Mouse (Mus musculus) erythroblast, embryonic 14.5 days (primary cell): ENCODE measurements around the gene Gm47955. TPM values are rescaled to one million over a fixed set of nuclear protein-coding genes. Genes with fewer than 3 reads are reported as not detected.
"Not testable (repeated sequence)": the region's sequence is repeated elsewhere in the genome, so short reads cannot be mapped to it uniquely, and the experiment has no call there.

Source experiments
- H3K27me3 ChIP-seq: 2 replicates; pipeline ENCODE4 v1.6.1; 2012; ENCODE audit warnings: inconsistent platforms; ENCODE audit not compliant: control insufficient read depth
- H3K36me3 ChIP-seq: 2 replicates; pipeline ENCODE4 v1.6.1; 2012; ENCODE audit warnings: mild to moderate bottlenecking, inconsistent platforms; ENCODE audit not compliant: control insufficient read depth
- H3K4me1 ChIP-seq: 2 replicates; pipeline ENCODE4 v1.6.1; 2012; ENCODE audit warnings: inconsistent platforms; ENCODE audit not compliant: control insufficient read depth
- H3K4me3 ChIP-seq: replicated peaks from 2 replicates; pipeline ENCODE3; 2012; ENCODE audit warnings: moderate library complexity, mild to moderate bottlenecking, inconsistent platforms
- H3K9me3 ChIP-seq: 2 replicates; pipeline ENCODE4 v1.6.1; 2012; ENCODE audit warnings: low read length, inconsistent platforms, mixed read lengths; ENCODE audit not compliant: control insufficient read depth
- GATA1 ChIP-seq: IDR thresholded peaks from 2 replicates; pipeline ENCODE4 v1.6.1; 2012; ENCODE audit warnings: low read length, inconsistent platforms, mixed read lengths
- TAL1 ChIP-seq: IDR thresholded peaks from 3 replicates; pipeline ENCODE4 v1.6.1; 2012; ENCODE audit warnings: low read length, inconsistent platforms, mixed read lengths
- polyA plus RNA-seq: library from polyadenylated mRNA; stranded (reverse); fragments of >175 nt; gene quantifications from 2 replicates; pipeline ENCODE4 v1.2.3, GENCODE M21; 2012

Gene Gm47955
- polyA plus RNA-seq, 1 experiment = not detected

DNA sequence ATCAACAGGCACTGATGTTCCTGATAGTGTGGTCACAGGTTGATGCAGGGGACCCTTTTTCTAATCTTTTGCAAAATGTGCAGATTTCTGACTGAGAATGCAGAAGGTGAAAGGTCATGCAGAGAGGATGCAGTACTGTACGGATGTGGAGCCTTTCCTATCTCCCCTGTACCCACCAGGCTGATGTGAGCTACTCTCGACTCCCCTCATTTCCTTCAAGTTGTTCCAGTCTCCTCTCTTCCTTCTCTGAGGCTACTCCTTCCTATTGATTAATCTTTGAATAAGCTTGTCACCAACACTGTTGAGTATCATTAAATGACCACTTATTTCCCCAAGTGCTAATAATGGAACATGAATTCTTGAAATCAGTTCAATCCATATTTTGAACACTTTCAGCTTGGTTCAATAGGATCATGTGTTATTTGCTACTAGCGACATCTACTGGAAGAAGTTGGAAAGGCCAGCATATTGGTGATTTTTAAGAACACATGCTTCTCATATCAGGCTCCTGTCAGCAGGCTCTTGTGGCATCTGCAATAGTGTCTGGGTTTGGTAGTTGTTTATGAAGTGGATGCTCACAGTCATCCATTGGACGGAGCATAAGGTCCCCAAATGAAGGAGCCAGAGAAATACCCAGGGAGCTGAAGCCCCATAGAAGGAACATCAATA lies 27.6 kb downstream of the Gm47955 start:
- H3K4me1 ChIP-seq = no peaks in the 10 kb centered on the region
- no peak for TF ChIP-seq GATA1
- no peak for TF ChIP-seq TAL1
- no peaks in the 10 kb centered on the region for H3K27me3 ChIP-seq
- no peak overlapping the region for H3K4me3 ChIP-seq
- H3K9me3 ChIP-seq = peaks cover 4% of the 10 kb centered on the region
- H3K36me3 ChIP-seq = no peaks in the 10 kb centered on the region

DNA sequence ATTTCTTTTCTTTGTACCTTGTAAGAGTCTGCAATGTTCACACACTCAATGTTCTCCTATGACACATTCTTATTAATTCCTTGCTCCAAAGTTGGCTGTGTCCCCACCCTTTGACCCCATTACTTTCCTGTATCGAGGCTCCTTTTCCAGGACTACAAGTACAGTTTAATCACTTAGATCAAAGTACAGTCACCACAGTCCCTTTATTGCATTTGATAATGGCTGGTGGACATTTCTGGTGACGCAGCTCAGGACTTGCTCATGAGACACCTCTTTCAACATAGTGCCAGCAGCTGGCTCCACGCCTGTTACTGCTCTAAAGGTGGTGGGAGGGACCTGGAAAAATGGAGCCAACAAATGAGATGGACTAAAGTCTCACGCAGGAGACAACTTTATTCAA lies 31.0 kb downstream of the Gm47955 start:
- no peaks in the 10 kb centered on the region for H3K36me3 ChIP-seq
- no peak for TF ChIP-seq GATA1
- TF ChIP-seq TAL1 = no peak
- H3K9me3 ChIP-seq = no peaks in the 10 kb centered on the region
- H3K4me3 ChIP-seq = no peak overlapping the region
- H3K4me1 ChIP-seq = no peaks in the 10 kb centered on the region
- no peaks in the 10 kb centered on the region for H3K27me3 ChIP-seq

DNA sequence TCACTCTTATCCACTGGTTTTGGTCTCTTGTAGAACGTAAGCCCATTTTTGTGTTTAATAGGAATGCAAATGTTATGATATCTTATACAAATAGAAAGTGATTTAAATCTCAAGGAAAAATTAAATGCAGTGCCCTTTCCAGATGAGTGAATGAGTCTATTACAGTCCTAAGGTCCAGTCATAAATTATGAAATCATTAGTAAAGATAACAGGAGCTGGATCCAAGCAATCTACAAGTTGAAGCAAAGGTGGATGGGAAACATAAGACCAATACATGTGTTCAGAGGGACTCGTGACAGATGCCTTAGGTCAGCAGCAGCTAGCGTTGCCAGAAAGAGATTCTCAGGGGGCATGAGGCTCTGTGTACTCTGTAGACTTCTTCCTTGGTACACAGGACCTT lies 31.5 kb downstream of the Gm47955 start:
- no peaks in the 10 kb centered on the region for H3K36me3 ChIP-seq
- no peaks in the 10 kb centered on the region for H3K4me1 ChIP-seq
- no peak for TF ChIP-seq GATA1
- no peak for TF ChIP-seq TAL1
- no peaks in the 10 kb centered on the region for H3K27me3 ChIP-seq
- H3K4me3 ChIP-seq = no peak overlapping the region
- no peaks in the 10 kb centered on the region for H3K9me3 ChIP-seq

DNA sequence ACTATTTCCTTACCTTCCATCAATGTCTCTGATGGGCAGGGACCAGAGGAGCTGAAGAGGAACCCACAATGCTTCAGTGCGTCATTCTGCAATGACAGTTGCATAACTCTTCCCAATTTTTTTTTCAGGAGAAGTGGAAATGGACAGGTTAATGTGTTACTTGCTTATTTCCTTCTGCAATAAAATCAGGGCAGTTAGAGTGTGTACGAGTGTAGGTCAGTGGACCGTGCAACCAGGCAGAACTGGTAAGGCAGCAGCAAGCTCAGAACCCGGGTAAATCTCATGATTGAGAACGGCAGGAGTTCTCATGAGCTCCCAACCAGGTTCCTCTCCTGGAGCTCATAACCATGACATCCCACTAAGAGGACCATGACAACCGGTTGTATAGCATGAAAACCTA lies 32.0 kb downstream of the Gm47955 start:
- TF ChIP-seq TAL1 = no peak
- no peak for TF ChIP-seq GATA1
- no peak overlapping the region for H3K4me3 ChIP-seq
- H3K4me1 ChIP-seq = no peaks in the 10 kb centered on the region
- H3K9me3 ChIP-seq = no peaks in the 10 kb centered on the region
- H3K27me3 ChIP-seq = no peaks in the 10 kb centered on the region
- H3K36me3 ChIP-seq = no peaks in the 10 kb centered on the region

DNA sequence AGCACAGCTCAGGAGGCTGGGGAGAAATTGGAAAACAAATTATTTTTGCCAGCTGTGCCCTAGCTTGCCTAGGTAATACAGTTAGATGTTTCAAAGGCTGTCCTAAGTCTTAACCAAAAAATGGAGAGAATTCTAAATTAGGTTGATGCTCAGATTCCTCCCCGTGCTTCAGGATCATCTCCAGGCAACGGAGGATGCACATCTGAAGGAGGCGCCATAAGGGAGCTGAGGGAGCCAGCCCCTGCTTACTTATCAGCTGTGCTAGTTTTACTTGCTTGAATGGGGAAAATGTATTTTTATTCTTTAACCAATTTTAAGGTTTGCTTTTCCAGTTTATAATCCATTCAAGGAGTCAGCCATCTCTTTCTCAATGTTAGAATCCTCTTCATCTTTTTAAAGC lies 33.9 kb downstream of the Gm47955 start:
- no peaks in the 10 kb centered on the region for H3K36me3 ChIP-seq
- H3K4me1 ChIP-seq = no peaks in the 10 kb centered on the region
- TF ChIP-seq GATA1 (no peak), TAL1 (no peak)
- H3K9me3 ChIP-seq = no peaks in the 10 kb centered on the region
- H3K27me3 ChIP-seq = no peaks in the 10 kb centered on the region
- H3K4me3 ChIP-seq = no peak overlapping the region

DNA sequence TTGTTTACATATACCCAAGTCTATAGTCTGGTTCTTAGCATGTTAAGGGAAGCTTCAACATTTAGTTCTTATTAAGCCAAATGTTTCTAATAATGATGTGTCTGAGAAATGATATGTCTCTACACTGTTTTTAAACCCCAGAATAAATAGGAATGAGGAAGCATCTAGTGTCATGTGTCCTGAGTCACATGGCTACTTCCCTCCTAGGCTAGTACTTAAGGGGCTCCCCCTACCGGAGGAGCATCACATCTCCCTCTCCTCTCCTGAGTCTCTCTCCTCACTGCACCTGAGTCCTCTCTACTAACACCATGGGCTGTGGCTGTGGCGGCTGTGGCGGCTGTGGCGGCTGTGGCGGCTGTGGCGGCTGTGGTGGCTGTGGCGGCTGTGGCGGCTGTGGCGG lies 40.2 kb downstream of the Gm47955 start, which contains the start of gene Gm47959:
Gm47959 (plus strand) TSS at position 243 of the 400 bp plus-strand sequence.
- H3K9me3 ChIP-seq, H3K4me3 ChIP-seq, H3K4me1 ChIP-seq, H3K27me3 ChIP-seq, H3K36me3 ChIP-seq: not testable (repeated sequence)

DNA sequence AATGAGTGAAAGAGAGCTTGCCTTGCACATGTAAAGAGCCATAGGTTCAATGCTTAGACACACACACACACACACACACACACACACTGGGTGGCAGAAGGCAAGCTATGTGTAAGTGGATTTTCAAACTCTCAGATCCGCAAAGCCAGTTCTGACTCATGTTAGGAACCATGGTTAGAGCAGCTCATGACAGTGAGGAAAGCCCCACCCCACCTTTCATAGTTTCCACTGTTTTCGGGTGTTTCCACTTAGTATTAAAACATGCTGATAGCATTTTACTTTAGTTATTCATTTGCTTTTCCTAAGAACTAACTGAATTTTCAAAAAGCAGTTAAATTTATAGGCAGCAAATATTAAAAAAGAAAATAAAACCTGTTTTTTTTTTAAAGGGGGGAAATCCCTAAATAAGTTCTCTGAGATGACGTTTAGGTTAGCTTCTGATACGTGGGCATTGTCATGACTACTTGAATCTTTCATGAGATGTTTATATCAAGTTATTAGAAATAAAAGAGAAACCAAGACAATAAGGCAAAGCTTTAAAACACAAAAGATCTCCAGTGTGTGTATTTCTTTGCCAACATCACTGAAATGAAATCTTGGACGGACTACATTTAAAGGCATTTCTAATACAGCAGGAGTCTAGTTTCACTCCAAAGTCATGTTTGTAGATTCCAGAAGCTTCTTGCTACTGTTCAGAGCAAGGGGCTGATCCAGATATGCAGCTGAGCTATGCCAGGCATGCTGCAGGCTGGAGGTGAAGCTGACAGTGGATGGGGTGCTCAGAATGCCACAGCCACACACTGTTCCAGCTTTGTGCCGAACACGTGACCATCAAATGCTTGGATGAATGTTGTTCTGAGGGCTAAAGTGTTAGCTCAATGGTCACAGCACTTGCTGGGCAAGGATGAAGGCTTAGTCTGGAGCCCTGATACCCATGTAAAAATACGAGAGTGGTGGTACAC lies 46.4 kb downstream of the Gm47955 start:
- Histone ChIP-seq H3K36me3 (no peaks in the 10 kb centered on the region), H3K9me3 (no peaks in the 10 kb centered on the region), H3K4me3 (no peak overlapping the region), H3K4me1 (no peaks in the 10 kb centered on the region), H3K27me3 (no peaks in the 10 kb centered on the region)
- no peak for TF ChIP-seq TAL1
- TF ChIP-seq GATA1 = no peak

DNA sequence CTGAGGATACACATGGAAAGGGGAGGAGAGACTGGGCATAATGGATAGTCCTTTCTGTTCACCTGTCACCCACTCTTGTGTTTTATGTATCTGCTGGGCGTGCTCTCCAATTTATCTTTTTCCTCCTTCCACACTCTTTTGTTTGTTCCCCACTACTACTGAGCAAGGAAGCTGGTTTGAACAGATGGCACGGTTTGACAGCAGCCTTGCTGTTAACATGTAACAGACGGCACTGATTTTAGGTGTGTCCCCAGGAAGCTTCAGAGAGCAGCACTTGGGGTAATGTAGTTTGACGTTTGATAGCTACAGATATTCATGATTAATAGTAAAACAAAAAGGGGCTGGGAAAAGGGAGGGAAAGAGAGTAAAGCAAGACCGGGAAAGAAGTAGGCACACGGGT lies 47.4 kb downstream of the Gm47955 start:
- H3K9me3 ChIP-seq = no peaks in the 10 kb centered on the region
- no peaks in the 10 kb centered on the region for H3K27me3 ChIP-seq
- TF ChIP-seq TAL1 = no peak
- no peak for TF ChIP-seq GATA1
- H3K4me1 ChIP-seq = no peaks in the 10 kb centered on the region
- no peaks in the 10 kb centered on the region for H3K36me3 ChIP-seq
- H3K4me3 ChIP-seq = no peak overlapping the region

Other genes starting within 250 kb of the Gm47955 start
- 33.2 and 34.7 TPM in 2 replicates for gene Mff, start 235.4 kb upstream of the Gm47955 start, polyA plus RNA-seq
- gene Tm4sf20, start 191.8 kb upstream of the Gm47955 start, polyA plus RNA-seq = not detected in 2 replicates
- not detected in 2 replicates for gene Gm47791, start 189.0 kb upstream of the Gm47955 start, polyA plus RNA-seq
- 5.0 and 5.5 TPM in 2 replicates for gene Agfg1, start 120.8 kb upstream of the Gm47955 start, polyA plus RNA-seq
- 0.12 TPM in 1 of 2 replicates, not detected in the other for gene A030005L19Rik, start 47.0 kb upstream of the Gm47955 start, polyA plus RNA-seq
- gene A030014E15Rik, start 35.4 kb upstream of the Gm47955 start, polyA plus RNA-seq = not detected in 2 replicates
- gene Gm6217, start 28.9 kb upstream of the Gm47955 start, polyA plus RNA-seq = not detected in 2 replicates
- gene A030003K21Rik, start 16.9 kb upstream of the Gm47955 start, polyA plus RNA-seq = not detected in 2 replicates
- not detected in 2 replicates for gene Gm7544, start 4.3 kb upstream of the Gm47955 start, polyA plus RNA-seq
- not detected in 2 replicates for gene Gm47959, start 40.3 kb downstream of the Gm47955 start, polyA plus RNA-seq
- not detected in 2 replicates for gene Slc19a3, start 78.2 kb downstream of the Gm47955 start, polyA plus RNA-seq
- 0.04 TPM in 1 of 2 replicates, not detected in the other for gene Krtap28-10, start 82.2 kb downstream of the Gm47955 start, polyA plus RNA-seq
- gene Gm47969, start 84.6 kb downstream of the Gm47955 start, polyA plus RNA-seq = not detected in 2 replicates
- gene A030005K14Rik, start 99.1 kb downstream of the Gm47955 start, polyA plus RNA-seq = not detected in 2 replicates
- gene Krtap28-13, start 100.6 kb downstream of the Gm47955 start, polyA plus RNA-seq = not detected in 2 replicates
- gene Ccl20, start 156.5 kb downstream of the Gm47955 start, polyA plus RNA-seq = not detected in 2 replicates
- not detected in 2 replicates for gene Daw1, start 199.5 kb downstream of the Gm47955 start, polyA plus RNA-seq